Mouse (Mus musculus): ENCODE results near the gene Myo1e.

DNA sequence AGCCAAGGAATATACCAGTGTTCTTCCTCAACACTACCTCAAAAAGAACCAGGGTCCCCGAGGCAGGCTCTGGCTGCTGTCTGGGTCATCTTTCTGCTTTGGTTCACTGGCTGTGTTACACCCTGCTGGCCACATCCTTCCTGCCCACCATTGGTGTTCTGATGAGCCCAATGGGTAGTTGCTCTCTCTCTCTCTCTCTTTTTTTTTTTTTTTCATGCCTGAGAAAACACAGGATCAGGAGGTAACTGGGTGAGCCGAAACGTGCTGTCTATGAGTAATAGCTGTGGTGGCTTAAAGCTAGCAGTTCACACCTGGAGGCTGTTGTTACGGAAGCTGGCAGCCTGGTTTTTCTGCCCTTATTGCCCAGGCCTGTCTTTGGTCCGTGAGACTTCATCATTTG, 164.5 kb downstream of the Myo1e start:
- TF ChIP-seq MAFK (IDR thresholded peaks at IDR 0.05; ENCODE audit: insufficient replicate concordance, low read length): no peak
- no peak for TF ChIP-seq CTCF (conservative IDR thresholded peaks at IDR 0.05 in 1 of 2, IDR thresholded peaks at IDR 0.05 in 1 of 2; ENCODE audit: low read depth in 2 of 2, low read length in 2 of 2)
- TF ChIP-seq ZMIZ1 (IDR thresholded peaks at IDR 0.05; ENCODE audit: low read depth, low read length): no peak
- no peak for TF ChIP-seq MAZ (IDR thresholded peaks at IDR 0.05; ENCODE audit: low read depth, low read length)
- TF ChIP-seq ELF1 (IDR thresholded peaks at IDR 0.05; ENCODE audit: low read depth, low read length): no peak
- peak; percentile 34; the same call in 1 of the 2 replicates for TF ChIP-seq ZNF384 (IDR thresholded peaks at IDR 0.05; ENCODE audit: low read depth, low read length)
- no peak for TF ChIP-seq JUND (conservative IDR thresholded peaks at IDR 0.05; ENCODE audit: low read depth, low read length)
